Mouse (Mus musculus): Measurements from ENCODE around the gene Lrrfip2. TPM values are rescaled to one million over a fixed set of nuclear protein-coding genes. Genes with fewer than 3 reads are reported as not detected.

Lrrfip2 gene
- 18.4 and 18.5 TPM in 2 replicates for polyA plus RNA-seq (2015; fragmentation: Nextera tagmentation; extraction: Ambion mirVana)

GRCm38 (mm10) chr9:111117126-111117642 lies at the start of gene Lrrfip2:
Gene Lrrfip2 (plus strand): TSS chr9:111117592.
- peak within 1 kb of the TSS; percentile 88 for H3K27ac ChIP-seq (ENCODE audit: low read depth)
- no peak for TF ChIP-seq CTCF (IDR thresholded peaks at IDR 0.05; ENCODE audit: low read depth)
- no peak for TF ChIP-seq EP300 (IDR thresholded peaks at IDR 0.05; ENCODE audit: low read depth)
- no peaks in the 10 kb centered on the region for H3K27me3 ChIP-seq (ENCODE audit: insufficient read depth, low read length)
- H3K4me2 ChIP-seq (ENCODE audit: low read depth, low read length) = peak within 1 kb of the TSS; percentile 96
- 0 out of 2 replicates have a peak, but pooled peaks cover 3% of the 10 kb centered on the region for H3K36me3 ChIP-seq (replicated peaks; ENCODE audit: insufficient read depth, low read length)
- peaks cover 13% of the 10 kb centered on the region; the same call in 1 of the 2 replicates for H3K4me1 ChIP-seq (ENCODE audit: insufficient read depth)
- WGBS (ENCODE audit: insufficient replicate concordance) = 28% methylated on average over 14 of the region's 14 CpGs
- ATAC-seq (no peak), DNase-seq (no peak)
- H3K4me3 ChIP-seq (ENCODE audit: low read depth, low read length) = peak within 1 kb of the TSS; percentile 93
- H3K9me3 ChIP-seq (ENCODE audit: low read length) = no peaks in the 10 kb centered on the region
- H3K9ac ChIP-seq (replicated peaks) = peak within 1 kb of the TSS; percentile 85

GRCm38 (mm10) chr9:111070546-111070961 lies 46.8 kb upstream of the Lrrfip2 start:
- WGBS (ENCODE audit: insufficient replicate concordance) = 21% methylated on average over 4 of the region's 4 CpGs
- H3K27ac ChIP-seq (ENCODE audit: low read depth) = no peak overlapping the region
- DNase-seq (peak; percentile 77), ATAC-seq (peak; percentile 56)
- no peak overlapping the region for H3K4me2 ChIP-seq (ENCODE audit: low read depth, low read length)
- no peak overlapping the region for H3K4me3 ChIP-seq (ENCODE audit: low read depth, low read length)
- no peaks in the 10 kb centered on the region for H3K27me3 ChIP-seq (ENCODE audit: insufficient read depth, low read length)
- TF ChIP-seq CTCF (IDR thresholded peaks at IDR 0.05; ENCODE audit: low read depth) (peak; percentile 84), EP300 (IDR thresholded peaks at IDR 0.05; ENCODE audit: low read depth) (no peak)
- H3K4me1 ChIP-seq (ENCODE audit: insufficient read depth) = no peaks in the 10 kb centered on the region
- H3K36me3 ChIP-seq (replicated peaks; ENCODE audit: insufficient read depth, low read length) = no peaks in the 10 kb centered on the region
- no peak overlapping the region for H3K9ac ChIP-seq (replicated peaks)
- H3K9me3 ChIP-seq (ENCODE audit: low read length) = peaks cover 7% of the 10 kb centered on the region

- ATAC-seq (no peak), DNase-seq (peak; percentile 60)
- Histone ChIP-seq H3K27me3 (ENCODE audit: insufficient read depth, low read length) (no peaks in the 10 kb centered on the region), H3K4me2 (ENCODE audit: low read depth, low read length) (no peak overlapping the region), H3K4me1 (ENCODE audit: insufficient read depth) (no peaks in the 10 kb centered on the region), H3K9ac (replicated peaks) (no peak overlapping the region), H3K9me3 (ENCODE audit: low read length) (peaks cover 7% of the 10 kb centered on the region), H3K27ac (ENCODE audit: low read depth) (no peak overlapping the region), H3K36me3 (replicated peaks; ENCODE audit: insufficient read depth, low read length) (no peaks in the 10 kb centered on the region), H3K4me3 (ENCODE audit: low read depth, low read length) (no peak overlapping the region)
- WGBS (ENCODE audit: insufficient replicate concordance) = 30% methylated on average over 7 of the region's 7 CpGs
- TF ChIP-seq EP300 (IDR thresholded peaks at IDR 0.05; ENCODE audit: low read depth) = no peak
- peak; percentile 79 for TF ChIP-seq CTCF (IDR thresholded peaks at IDR 0.05; ENCODE audit: low read depth)
These were observed 45.2 kb upstream of the Lrrfip2 start for GRCm38 (mm10) chr9:111072175-111072574.

- Histone ChIP-seq H3K27ac (ENCODE audit: low read depth) (no peak overlapping the region), H3K4me1 (ENCODE audit: insufficient read depth) (no peaks in the 10 kb centered on the region), H3K9ac (replicated peaks) (no peak overlapping the region), H3K9me3 (ENCODE audit: low read length) (peaks cover 7% of the 10 kb centered on the region), H3K36me3 (replicated peaks; ENCODE audit: insufficient read depth, low read length) (no peaks in the 10 kb centered on the region), H3K4me2 (ENCODE audit: low read depth, low read length) (no peak overlapping the region), H3K27me3 (ENCODE audit: insufficient read depth, low read length) (no peaks in the 10 kb centered on the region), H3K4me3 (ENCODE audit: low read depth, low read length) (no peak overlapping the region)
- DNase-seq = no peak
- no peak for TF ChIP-seq CTCF (IDR thresholded peaks at IDR 0.05; ENCODE audit: low read depth)
- 78% methylated on average over 4 of the region's 4 CpGs for WGBS (ENCODE audit: insufficient replicate concordance)
- no peak for ATAC-seq
These were observed 44.4 kb upstream of the Lrrfip2 start for GRCm38 (mm10) chr9:111072971-111073370.

- Histone ChIP-seq H3K4me3 (ENCODE audit: low read depth, low read length) (no peak overlapping the region), H3K36me3 (replicated peaks; ENCODE audit: insufficient read depth, low read length) (no peaks in the 10 kb centered on the region), H3K4me2 (ENCODE audit: low read depth, low read length) (no peak overlapping the region), H3K9me3 (ENCODE audit: low read length) (peaks cover 7% of the 10 kb centered on the region), H3K9ac (replicated peaks) (no peak overlapping the region), H3K27ac (ENCODE audit: low read depth) (no peak overlapping the region), H3K27me3 (ENCODE audit: insufficient read depth, low read length) (no peaks in the 10 kb centered on the region), H3K4me1 (ENCODE audit: insufficient read depth) (no peaks in the 10 kb centered on the region)
- TF ChIP-seq EP300 (IDR thresholded peaks at IDR 0.05; ENCODE audit: low read depth) (no peak), CTCF (IDR thresholded peaks at IDR 0.05; ENCODE audit: low read depth) (peak; percentile 71)
- no peak for ATAC-seq
- 67% methylated on average over 5 of the region's 5 CpGs for WGBS (ENCODE audit: insufficient replicate concordance)
- peak; percentile 50 for DNase-seq
These were observed 39.6 kb upstream of the Lrrfip2 start for GRCm38 (mm10) chr9:111077745-111078144.

- ATAC-seq (0 out of 2 replicates have a peak, but pooled peaks have one; percentile 8), DNase-seq (no peak)
- TF ChIP-seq EP300 (IDR thresholded peaks at IDR 0.05; ENCODE audit: low read depth) (no peak), CTCF (IDR thresholded peaks at IDR 0.05; ENCODE audit: low read depth) (no peak)
- H3K36me3 ChIP-seq (replicated peaks; ENCODE audit: insufficient read depth, low read length) = no peaks in the 10 kb centered on the region
- H3K4me3 ChIP-seq (ENCODE audit: low read depth, low read length) = no peak overlapping the region
- H3K27me3 ChIP-seq (ENCODE audit: insufficient read depth, low read length) = no peaks in the 10 kb centered on the region
- H3K9me3 ChIP-seq (ENCODE audit: low read length) = no peaks in the 10 kb centered on the region
- H3K27ac ChIP-seq (ENCODE audit: low read depth) = no peak overlapping the region
- H3K4me1 ChIP-seq (ENCODE audit: insufficient read depth) = no peaks in the 10 kb centered on the region
- H3K4me2 ChIP-seq (ENCODE audit: low read depth, low read length) = no peak overlapping the region
- WGBS (ENCODE audit: insufficient replicate concordance) = 63% methylated on average over 8 of the region's 8 CpGs
- no peak overlapping the region for H3K9ac ChIP-seq (replicated peaks)
These were observed 36.6 kb upstream of the Lrrfip2 start for GRCm38 (mm10) chr9:111080801-111081200.
